Mouse (Mus musculus) lung, adult 2 months (tissue): ENCODE results near the gene Grin2a. TPM values are rescaled to one million over a fixed set of nuclear protein-coding genes. Genes with fewer than 3 reads are reported as not detected.

Experiments
- DNase-seq: peaks from one replicate; pipeline ENCODE4 v3.0.0; 2022
- H3K4me1 ChIP-seq: fragments of 200-500 bp; 2 replicates; pipeline ENCODE4 v1.6.1; 2011; ENCODE audit warnings: low read length; ENCODE audit not compliant: control insufficient read depth, insufficient read depth
- H3K4me3 ChIP-seq: fragments of 200-500 bp; replicated peaks from 2 replicates; pipeline ENCODE3; 2011; ENCODE audit warnings: low read depth, mild to moderate bottlenecking, control low read depth, low read length; ENCODE audit errors: extremely low read depth
- CTCF ChIP-seq: fragments of 200-500 bp; IDR thresholded peaks from 2 replicates; pipeline ENCODE4 v1.5.1; 2011; ENCODE audit warnings: mild to moderate bottlenecking, low read length, control low read depth; ENCODE audit not compliant: insufficient read depth
- POLR2A ChIP-seq: fragments of 200-500 bp; IDR thresholded peaks from 2 replicates; pipeline ENCODE4 v1.6.1; 2011; ENCODE audit warnings: low read depth, mild to moderate bottlenecking, control low read depth, low read length, borderline replicate concordance; ENCODE audit errors: extremely low read depth
- WGBS: fragments of 180-500 bp; shearing (Covaris S2); methylation state at CpG from one replicate; pipeline ENCODE4 v1.1.7; 2018; 5-methylcytosine and 5-hydroxymethylcytosine counted together
- polyA plus RNA-seq: library from polyadenylated mRNA; depleted of rRNA; stranded (reverse); fragments of >200 nt; gene quantifications from 2 replicates; pipeline ENCODE4 v1.2.3, GENCODE M21; 2012

The Grin2a gene
- polyA plus RNA-seq, 1 experiment, result 0.24 TPM

DNA sequence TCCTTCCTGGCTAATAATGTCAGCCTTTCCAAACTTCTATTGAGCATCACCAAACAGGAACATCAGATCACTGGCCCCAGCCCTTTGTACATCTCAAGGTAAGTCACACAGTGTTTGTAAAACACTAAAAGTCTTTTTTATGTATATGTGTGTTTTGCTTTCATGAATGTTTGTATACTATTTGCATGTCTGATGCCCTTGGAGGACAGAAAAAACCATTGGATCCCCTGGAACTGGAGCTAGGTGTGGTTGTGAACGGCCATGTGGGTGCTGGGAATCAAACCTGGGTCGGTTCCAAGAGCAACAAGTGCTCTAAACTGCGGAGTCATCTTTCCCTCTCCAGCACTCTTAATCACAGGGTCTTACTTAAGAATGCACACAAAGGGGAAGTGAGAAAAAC is 245.7 kb downstream of the Grin2a start:
- 76% methylated on average over 3 of the region's 3 CpGs for WGBS
- Histone ChIP-seq H3K4me3 (no peak overlapping the region), H3K4me1 (no peaks in the 10 kb centered on the region)
- no peak for DNase-seq
- TF ChIP-seq CTCF (no peak), POLR2A (no peak)

DNA sequence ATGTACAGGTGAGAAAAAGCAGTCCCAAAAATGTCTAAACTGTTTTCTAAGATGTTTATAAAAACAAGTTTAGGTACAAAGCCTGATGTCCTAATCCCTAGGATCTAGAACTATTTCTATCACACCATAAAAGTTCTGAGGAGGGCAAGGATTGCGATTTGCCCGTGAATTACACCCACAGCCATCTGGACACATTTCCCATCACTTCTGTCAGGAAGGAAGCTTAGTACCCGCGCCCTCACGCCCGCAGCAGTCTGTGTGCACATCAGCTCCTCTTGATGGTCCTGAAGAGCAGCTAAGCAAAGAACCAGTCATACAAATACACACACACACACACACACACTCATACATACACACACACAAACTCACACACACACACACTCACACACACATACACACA is 252.9 kb downstream of the Grin2a start:
- no peak for TF ChIP-seq POLR2A
- TF ChIP-seq CTCF, result no peak
- Histone ChIP-seq H3K4me1 (no peaks in the 10 kb centered on the region), H3K4me3 (no peak overlapping the region)
- WGBS, result 76% methylated on average over 6 of the region's 6 CpGs
- no peak for DNase-seq

DNA sequence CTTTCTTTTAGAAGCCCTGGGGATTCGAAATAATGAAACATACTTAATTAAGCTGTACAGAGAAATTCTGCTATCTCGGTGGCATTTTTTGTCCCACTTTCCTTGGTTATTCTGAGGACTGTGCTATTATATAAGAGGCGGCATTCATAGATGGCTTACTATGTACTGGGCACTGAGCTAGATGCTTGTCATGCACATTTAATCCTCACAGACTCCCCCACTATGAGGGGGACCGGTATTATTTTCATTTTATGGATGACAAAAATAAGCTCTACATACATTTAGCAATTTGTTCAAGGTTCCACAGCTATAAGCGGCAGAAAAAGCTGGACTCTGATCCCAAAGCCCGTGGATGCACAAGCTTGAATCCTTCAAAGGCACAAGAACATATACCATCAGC is 256.7 kb downstream of the Grin2a start:
- no peak for DNase-seq
- 87% methylated on average over 6 of the region's 6 CpGs for WGBS
- TF ChIP-seq CTCF (no peak), POLR2A (no peak)
- no peak overlapping the region for H3K4me3 ChIP-seq
- no peaks in the 10 kb centered on the region for H3K4me1 ChIP-seq

DNA sequence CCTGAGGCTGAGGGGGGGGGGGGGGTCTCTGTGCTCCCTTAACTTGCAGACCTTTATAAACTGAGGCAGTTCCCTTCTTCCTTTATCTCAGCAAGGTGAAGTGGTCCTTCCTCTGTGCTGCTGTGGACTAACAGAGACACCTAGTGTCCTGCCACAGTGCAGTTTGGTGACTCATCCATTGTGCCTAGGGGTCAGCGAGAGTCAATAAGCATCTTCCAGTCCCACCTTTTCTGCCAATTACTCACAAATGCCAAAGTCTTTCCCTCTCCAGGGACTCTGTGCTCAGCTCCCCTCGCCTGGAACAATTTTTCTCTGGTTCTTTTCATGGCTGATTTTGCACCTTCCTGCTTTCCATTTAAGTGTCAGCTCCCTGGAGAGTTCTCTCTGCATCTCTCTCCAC is 258.2 kb downstream of the Grin2a start:
- no peak for DNase-seq
- TF ChIP-seq POLR2A (no peak), CTCF (no peak)
- Histone ChIP-seq H3K4me3 (no peak overlapping the region), H3K4me1 (no peaks in the 10 kb centered on the region)
- 25% methylated on average over 2 of the region's 2 CpGs for WGBS

DNA sequence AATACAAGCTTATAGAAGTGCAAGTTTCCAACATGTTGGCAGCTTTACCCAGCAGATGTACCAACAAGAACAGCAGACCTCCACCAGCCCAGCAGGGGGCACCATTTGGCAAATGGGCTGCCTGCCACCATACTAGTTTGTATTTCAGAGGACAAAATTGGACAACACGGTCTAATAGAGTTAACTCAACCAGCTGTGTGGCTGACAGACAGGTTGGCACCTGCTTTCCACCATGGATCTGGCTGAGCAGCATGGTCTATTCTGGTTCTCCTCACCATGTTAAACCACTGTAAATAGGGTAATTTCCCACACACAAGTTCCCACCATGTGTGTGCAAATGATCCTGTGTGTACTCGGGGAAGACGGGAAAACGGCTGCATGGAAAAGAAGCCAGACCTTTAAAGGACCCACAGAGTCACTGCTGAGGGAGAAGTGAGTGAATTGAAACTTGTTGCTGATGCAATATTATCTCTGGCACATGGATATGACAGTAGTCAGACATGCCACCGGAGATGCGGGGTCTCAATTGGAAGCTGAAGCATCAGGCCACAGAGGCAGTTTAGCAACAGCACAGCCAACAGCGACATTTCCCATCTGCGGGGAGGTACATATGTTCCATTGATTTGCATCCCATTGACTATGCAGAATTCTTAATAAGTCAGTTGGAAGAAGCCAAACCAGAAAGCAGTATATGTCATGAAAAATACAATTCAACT is 259.8 kb downstream of the Grin2a start:
- TF ChIP-seq CTCF, result no peak
- no peak for TF ChIP-seq POLR2A
- WGBS, result 77% methylated on average over 8 of the region's 8 CpGs
- Histone ChIP-seq H3K4me3 (no peak overlapping the region), H3K4me1 (no peaks in the 10 kb centered on the region)
- DNase-seq, result no peak

DNA sequence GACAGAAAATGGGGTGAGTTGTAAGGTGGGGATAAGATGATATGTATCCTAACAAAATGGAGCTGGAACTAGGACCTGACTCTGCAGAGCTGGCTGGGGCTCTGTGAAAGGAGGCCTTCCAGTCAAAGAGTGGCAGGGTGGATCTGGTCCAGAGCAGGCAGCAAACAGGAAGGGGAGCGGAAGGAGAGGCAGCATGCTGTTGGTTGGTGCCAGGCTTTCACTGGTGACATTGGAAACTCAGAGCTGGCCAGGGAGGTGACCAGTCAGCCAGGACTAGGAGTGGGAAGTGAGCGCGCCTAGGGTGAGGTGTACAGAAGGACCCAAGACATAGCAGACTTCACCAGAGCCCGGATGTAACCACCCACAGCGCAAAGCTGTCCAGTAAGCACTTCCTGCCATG is 267.8 kb downstream of the Grin2a start:
- WGBS, result 89% methylated on average over 5 of the region's 5 CpGs
- Histone ChIP-seq H3K4me3 (no peak overlapping the region), H3K4me1 (no peaks in the 10 kb centered on the region)
- no peak for DNase-seq
- TF ChIP-seq POLR2A (no peak), CTCF (no peak)

DNA sequence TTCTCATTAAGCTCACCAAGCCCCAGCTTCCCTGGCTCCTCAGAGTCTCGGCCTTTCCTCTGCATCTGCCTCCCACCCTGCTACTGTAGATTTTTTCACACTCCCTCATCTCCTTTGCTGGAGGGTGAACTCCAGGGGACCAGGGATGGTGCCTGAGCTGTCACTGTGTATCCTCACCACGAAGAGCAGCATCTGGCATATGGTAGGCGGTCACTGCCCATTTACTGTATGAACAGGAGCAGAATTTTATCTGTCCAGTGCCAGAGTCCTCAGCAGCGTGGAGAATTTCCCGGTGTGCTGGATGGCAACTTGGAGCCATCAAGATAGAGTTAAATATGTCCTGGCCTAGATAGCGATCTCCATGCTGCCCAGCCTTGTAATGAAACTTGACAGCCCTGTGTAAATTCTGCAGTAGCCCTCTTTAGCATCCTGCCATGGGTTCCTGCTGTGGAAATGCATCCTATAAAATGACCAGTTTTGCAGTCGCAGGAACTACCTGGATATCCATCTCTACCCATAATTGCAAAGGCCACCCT is 269.7 kb downstream of the Grin2a start:
- H3K4me1 ChIP-seq, result no peaks in the 10 kb centered on the region
- TF ChIP-seq POLR2A, result no peak
- no peak for TF ChIP-seq CTCF
- 76% methylated on average over 7 of the region's 7 CpGs for WGBS
- no peak for DNase-seq
- no peak overlapping the region for H3K4me3 ChIP-seq

DNA sequence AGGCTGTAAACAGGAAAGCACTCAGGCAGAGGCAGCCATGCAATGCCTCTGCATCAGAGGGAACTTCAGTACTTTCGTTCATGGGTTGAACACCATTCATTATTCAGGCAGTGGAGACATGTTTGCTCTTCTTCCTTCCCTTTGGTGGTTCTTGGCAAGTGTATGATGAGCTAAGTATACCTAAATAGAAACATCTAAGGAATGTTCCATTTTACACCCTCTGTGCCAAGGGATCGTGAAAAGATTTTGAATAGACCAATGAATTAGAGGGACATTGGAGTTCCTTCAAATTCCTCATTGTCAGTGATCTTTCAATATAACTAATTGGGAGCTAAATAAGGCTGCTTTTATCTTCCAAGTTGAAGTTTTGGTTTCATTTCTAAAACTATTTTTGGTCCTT is 284.0 kb downstream of the Grin2a start:
- H3K4me3 ChIP-seq, result no peak overlapping the region
- TF ChIP-seq POLR2A, result no peak
- 68% methylated on average over 2 of the region's 2 CpGs for WGBS

DNA sequence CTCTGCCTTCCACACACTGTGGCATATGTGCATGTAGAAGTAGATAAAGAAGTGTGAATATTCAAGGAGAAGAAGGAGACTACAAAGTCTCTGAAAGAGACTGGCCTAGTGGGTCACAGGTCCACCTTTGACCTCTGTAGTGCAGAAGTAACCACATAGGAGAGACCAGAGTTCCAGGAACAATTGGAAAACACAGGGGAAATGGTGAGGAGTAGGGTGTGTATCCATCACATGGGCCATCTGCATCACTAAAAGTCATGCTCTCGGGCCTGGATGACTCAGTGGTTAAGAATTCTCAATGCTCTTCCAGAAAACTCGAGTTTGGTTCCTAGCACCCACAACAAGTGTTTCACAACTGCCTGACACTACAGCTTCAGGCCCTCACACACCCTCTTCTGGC is 285.4 kb downstream of the Grin2a start:
- DNase-seq, result no peak
- no peak overlapping the region for H3K4me3 ChIP-seq
- H3K4me1 ChIP-seq, result no peaks in the 10 kb centered on the region
- no peak for TF ChIP-seq CTCF
- TF ChIP-seq POLR2A, result no peak
- WGBS, result 54% methylated on average over 2 of the region's 2 CpGs

More for the DNA sequence above, 284.0 kb downstream of the Grin2a start:
- no peaks in the 10 kb centered on the region for H3K4me1 ChIP-seq
- no peak for DNase-seq

DNA sequence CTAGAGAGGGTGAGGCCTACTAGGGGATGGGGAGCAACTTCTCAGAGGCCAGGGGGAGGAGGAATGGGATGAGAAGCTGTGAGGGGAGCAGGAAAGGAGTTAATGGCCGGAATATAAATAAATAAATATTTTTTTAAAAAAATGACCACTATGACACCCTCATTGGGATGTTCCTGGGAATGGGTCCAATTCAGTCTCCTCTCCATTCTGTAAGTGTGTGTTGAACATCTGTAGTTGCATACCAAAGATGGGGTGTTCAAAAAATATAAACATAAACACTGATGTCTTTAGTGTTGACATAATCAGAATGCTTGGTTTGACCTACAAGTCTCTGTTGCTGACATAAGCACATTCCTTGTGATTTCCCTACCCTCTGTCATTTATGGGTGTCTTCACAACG is 298.2 kb downstream of the Grin2a start:
- WGBS, result 43% methylated on average over 2 of the region's 2 CpGs
- Histone ChIP-seq H3K4me3 (no peak overlapping the region), H3K4me1 (no peaks in the 10 kb centered on the region)
- TF ChIP-seq POLR2A (no peak), CTCF (no peak)
- DNase-seq, result no peak
